Mouse (Mus musculus): ENCODE measurements around the gene Traf4. TPM values are rescaled to one million over a fixed set of nuclear protein-coding genes. Genes with fewer than 3 reads are reported as not detected.
"Not testable (repeated sequence)": the region's sequence is repeated elsewhere in the genome, so short reads cannot be mapped to it uniquely, and the experiment has no call there.

Gene Traf4
- polyA plus RNA-seq, 1 experiment from 2014 or later: 28.6 TPM

DNA sequence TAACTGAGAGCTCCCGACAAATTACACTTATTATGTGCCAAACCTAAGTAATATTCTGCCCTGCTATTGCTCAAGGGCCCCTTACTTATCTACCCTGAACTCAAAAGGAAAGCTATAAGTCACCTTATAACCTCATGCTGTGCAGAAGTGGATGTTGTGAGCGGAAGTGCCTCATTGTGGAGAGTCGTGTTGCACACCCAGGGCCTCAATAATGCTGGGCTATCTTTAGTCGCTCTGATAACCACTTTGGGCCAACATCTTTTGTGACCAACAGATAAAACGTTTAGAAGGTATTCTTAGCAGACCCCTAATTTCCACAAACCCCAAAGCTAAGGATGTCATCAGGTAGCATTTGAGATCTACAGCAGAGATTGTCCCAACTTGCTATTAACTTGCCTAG, 24.7 kb downstream of the Traf4 start:
- ATAC-seq (ENCODE audit: low read depth): 0 out of 2 replicates have a peak, but pooled peaks have one; percentile 27
- no peak overlapping the region for H3K27ac ChIP-seq (ENCODE audit: low read length)
- H3K4me3 ChIP-seq (ENCODE audit: low read depth, low read length): no peak overlapping the region
- no peaks in the 10 kb centered on the region for H3K36me3 ChIP-seq (ENCODE audit: control insufficient read depth, insufficient read depth)
- no peaks in the 10 kb centered on the region for H3K27me3 ChIP-seq (ENCODE audit: control insufficient read depth, insufficient read depth, low read depth, low read length)
- H3K9ac ChIP-seq (ENCODE audit: low read depth, low read length): no peak overlapping the region
- no peak overlapping the region for H3K4me2 ChIP-seq (ENCODE audit: low read depth, low read length)
- peaks cover 21% of the 10 kb centered on the region for H3K4me1 ChIP-seq (ENCODE audit: control insufficient read depth, low read depth, low read length)
- WGBS (ENCODE audit: insufficient replicate concordance): 29% methylated on average over 5 of the region's 5 CpGs
- H3K9me3 ChIP-seq (replicated peaks; ENCODE audit: control insufficient read depth, low read length): no peaks in the 10 kb centered on the region

DNA sequence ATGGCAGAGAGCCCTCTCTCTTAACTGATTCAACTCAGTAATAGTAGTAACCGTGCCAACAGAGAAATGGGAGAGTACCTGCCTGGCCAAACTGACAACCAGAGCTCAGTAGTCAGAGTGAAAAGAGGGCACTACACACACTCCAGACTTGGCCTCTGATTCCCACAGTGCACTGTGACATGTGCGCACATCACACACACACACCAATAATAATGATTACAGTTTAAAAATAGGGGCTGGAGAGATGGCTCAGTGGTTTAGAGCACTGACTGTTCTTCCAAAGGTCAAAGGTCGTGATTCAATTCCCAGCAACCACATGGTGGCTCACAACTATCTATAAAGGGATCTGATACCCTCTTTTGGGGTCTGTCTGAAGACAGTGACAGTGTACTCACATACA, 27.4 kb downstream of the Traf4 start:
- H3K4me3 ChIP-seq (ENCODE audit: low read depth, low read length): no peak overlapping the region
- no peaks in the 10 kb centered on the region for H3K36me3 ChIP-seq (ENCODE audit: control insufficient read depth, insufficient read depth)
- H3K27me3 ChIP-seq (ENCODE audit: control insufficient read depth, insufficient read depth, low read depth, low read length): no peaks in the 10 kb centered on the region
- peaks cover 39% of the 10 kb centered on the region for H3K4me1 ChIP-seq (ENCODE audit: control insufficient read depth, low read depth, low read length)
- no peak for ATAC-seq (ENCODE audit: low read depth)
- 66% methylated on average over 3 of the region's 3 CpGs for WGBS (ENCODE audit: insufficient replicate concordance)
- H3K9ac ChIP-seq (ENCODE audit: low read depth, low read length): no peak overlapping the region
- H3K27ac ChIP-seq (ENCODE audit: low read length): peak overlapping the region; percentile 0; the same call in 1 of the 2 replicates
- no peaks in the 10 kb centered on the region for H3K9me3 ChIP-seq (replicated peaks; ENCODE audit: control insufficient read depth, low read length)
- no peak overlapping the region for H3K4me2 ChIP-seq (ENCODE audit: low read depth, low read length)

DNA sequence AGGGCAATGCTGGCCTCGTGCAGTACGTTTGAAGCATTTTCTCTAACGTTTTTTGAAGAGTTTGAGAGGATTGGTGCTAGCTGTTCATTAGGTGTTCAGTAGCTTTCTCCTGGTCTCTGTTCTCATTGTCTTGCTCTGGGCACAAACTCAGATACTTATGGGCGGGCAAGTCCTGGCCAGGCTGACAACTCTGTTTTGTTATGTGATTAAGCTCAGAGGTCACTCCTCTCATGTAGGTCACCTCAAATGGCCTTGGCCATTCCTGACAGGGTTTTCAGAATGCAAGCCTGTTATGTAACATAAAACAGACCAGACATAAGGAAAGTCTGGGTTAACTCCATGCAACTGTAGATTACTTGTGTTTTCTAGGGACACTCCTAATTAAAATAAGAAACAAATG, 27.8 kb downstream of the Traf4 start:
- WGBS (ENCODE audit: insufficient replicate concordance): 67% methylated on average over 4 of the region's 4 CpGs
- Histone ChIP-seq H3K27me3 (ENCODE audit: control insufficient read depth, insufficient read depth, low read depth, low read length) (no peaks in the 10 kb centered on the region), H3K36me3 (ENCODE audit: control insufficient read depth, insufficient read depth) (no peaks in the 10 kb centered on the region), H3K9ac (ENCODE audit: low read depth, low read length) (no peak overlapping the region), H3K4me2 (ENCODE audit: low read depth, low read length) (no peak overlapping the region), H3K4me1 (ENCODE audit: control insufficient read depth, low read depth, low read length) (peaks cover 42% of the 10 kb centered on the region), H3K4me3 (ENCODE audit: low read depth, low read length) (no peak overlapping the region), H3K27ac (ENCODE audit: low read length) (peak overlapping the region; percentile 0; the same call in 1 of the 2 replicates), H3K9me3 (replicated peaks; ENCODE audit: control insufficient read depth, low read length) (no peaks in the 10 kb centered on the region)
- peak; percentile 49; the same call in 1 of the 2 replicates for ATAC-seq (ENCODE audit: low read depth)

DNA sequence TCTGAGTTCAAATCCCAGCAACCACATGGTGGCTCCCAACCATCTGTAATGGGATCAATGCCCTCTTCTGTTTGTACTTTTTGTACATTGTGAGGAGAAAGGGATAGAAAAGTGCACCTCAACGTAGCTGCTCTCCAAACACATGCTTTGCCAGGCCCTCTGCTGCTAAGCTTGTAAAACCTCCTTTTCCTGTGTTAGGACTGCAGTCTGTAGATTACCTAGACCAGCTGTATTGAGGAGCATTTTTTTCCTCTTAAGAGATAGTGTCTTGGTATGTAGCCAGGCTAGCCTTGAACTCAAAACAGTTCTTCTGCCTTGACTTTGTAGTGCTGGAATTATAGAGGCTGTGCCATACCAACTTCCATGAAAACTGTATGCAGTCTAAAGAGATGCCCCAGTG, 29.3 kb downstream of the Traf4 start:
- H3K27me3 ChIP-seq (ENCODE audit: control insufficient read depth, insufficient read depth, low read depth, low read length): no peaks in the 10 kb centered on the region
- no peak for ATAC-seq (ENCODE audit: low read depth)
- no peaks in the 10 kb centered on the region for H3K36me3 ChIP-seq (ENCODE audit: control insufficient read depth, insufficient read depth)
- H3K9ac ChIP-seq (ENCODE audit: low read depth, low read length): no peak overlapping the region
- H3K27ac ChIP-seq (ENCODE audit: low read length): no peak overlapping the region
- WGBS (ENCODE audit: insufficient replicate concordance): 20% methylated on average over 1 of the region's 1 CpGs
- H3K4me3 ChIP-seq (ENCODE audit: low read depth, low read length): no peak overlapping the region
- no peaks in the 10 kb centered on the region for H3K9me3 ChIP-seq (replicated peaks; ENCODE audit: control insufficient read depth, low read length)
- H3K4me2 ChIP-seq (ENCODE audit: low read depth, low read length): no peak overlapping the region
- peaks cover 36% of the 10 kb centered on the region for H3K4me1 ChIP-seq (ENCODE audit: control insufficient read depth, low read depth, low read length)

DNA sequence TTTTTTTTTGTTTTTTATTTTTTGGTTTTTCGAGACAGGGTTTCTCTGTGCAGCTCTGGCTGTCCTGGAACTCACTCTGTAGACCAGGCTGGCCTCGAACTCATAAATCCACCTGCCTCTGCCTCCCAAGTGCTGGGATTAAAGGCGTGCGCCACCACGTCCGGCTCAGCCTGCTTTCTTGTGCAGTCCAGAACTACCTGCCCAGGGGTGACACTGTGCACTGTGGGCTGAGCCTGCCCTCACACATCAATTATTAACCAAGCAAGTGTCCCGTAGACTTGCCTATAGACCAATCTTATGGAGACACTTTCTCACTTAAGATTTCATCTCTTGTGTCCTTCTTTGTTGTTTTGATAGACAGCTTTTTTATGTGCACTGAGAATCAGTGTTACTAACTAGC, 30.1 kb downstream of the Traf4 start:
- not testable (repeated sequence) for H3K36me3 ChIP-seq (ENCODE audit: control insufficient read depth, insufficient read depth); H3K9me3 ChIP-seq (replicated peaks; ENCODE audit: control insufficient read depth, low read length); H3K27me3 ChIP-seq (ENCODE audit: control insufficient read depth, insufficient read depth, low read depth, low read length); H3K4me3 ChIP-seq (ENCODE audit: low read depth, low read length); H3K4me2 ChIP-seq (ENCODE audit: low read depth, low read length); H3K9ac ChIP-seq (ENCODE audit: low read depth, low read length); H3K27ac ChIP-seq (ENCODE audit: low read length)
- peaks cover 29% of the 10 kb centered on the region for H3K4me1 ChIP-seq (ENCODE audit: control insufficient read depth, low read depth, low read length)
- 64% methylated on average over 7 of the region's 7 CpGs for WGBS (ENCODE audit: insufficient replicate concordance)
- peak; percentile 77; the same call in 1 of the 2 replicates for ATAC-seq (ENCODE audit: low read depth)

DNA sequence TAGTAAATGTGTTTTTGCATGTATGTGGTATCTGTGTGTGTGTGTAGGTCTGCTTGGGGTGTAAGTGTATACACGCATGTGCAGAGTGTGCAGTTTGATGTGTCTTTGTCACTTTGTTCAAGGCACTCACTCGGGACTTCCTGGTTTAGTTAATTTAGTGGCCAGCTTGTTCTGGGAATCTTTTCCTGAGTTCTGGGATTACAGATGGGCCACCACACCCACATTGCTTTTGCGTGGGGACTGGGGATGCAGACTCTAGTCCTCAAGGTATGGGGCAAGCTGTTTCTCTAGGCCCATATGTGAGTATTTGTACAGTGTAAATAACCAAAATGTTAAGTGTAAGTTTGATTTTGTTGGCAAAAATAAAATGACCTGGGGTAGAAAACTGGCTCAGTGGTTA, 31.0 kb downstream of the Traf4 start:
- H3K9me3 ChIP-seq (replicated peaks; ENCODE audit: control insufficient read depth, low read length): no peaks in the 10 kb centered on the region
- 59% methylated on average over 3 of the region's 3 CpGs for WGBS (ENCODE audit: insufficient replicate concordance)
- no peaks in the 10 kb centered on the region for H3K27me3 ChIP-seq (ENCODE audit: control insufficient read depth, insufficient read depth, low read depth, low read length)
- H3K4me3 ChIP-seq (ENCODE audit: low read depth, low read length): no peak overlapping the region
- H3K27ac ChIP-seq (ENCODE audit: low read length): no peak overlapping the region
- no peak overlapping the region for H3K9ac ChIP-seq (ENCODE audit: low read depth, low read length)
- H3K4me2 ChIP-seq (ENCODE audit: low read depth, low read length): no peak overlapping the region
- no peak for ATAC-seq (ENCODE audit: low read depth)
- H3K36me3 ChIP-seq (ENCODE audit: control insufficient read depth, insufficient read depth): no peaks in the 10 kb centered on the region
- H3K4me1 ChIP-seq (ENCODE audit: control insufficient read depth, low read depth, low read length): peaks cover 27% of the 10 kb centered on the region

DNA sequence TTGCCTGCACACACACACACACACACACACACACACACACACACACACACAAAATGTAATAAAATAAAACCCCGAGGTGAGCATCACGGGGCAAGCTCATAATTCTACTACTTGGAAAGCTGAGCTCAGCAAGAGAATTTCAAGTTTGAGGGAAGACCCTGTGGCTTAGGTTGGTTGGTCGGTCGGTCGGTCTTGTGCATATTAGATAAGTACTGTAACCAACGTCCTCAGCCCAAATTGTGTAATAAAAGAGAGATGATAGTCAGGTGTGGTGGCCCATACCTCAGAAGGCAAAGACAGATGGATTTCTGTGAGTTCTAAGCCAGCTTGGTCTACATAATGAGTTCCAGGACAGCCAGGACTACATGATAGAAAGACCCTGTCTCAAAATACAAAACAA, 31.5 kb downstream of the Traf4 start:
- H3K9ac ChIP-seq (ENCODE audit: low read depth, low read length): no peak overlapping the region
- no peaks in the 10 kb centered on the region for H3K27me3 ChIP-seq (ENCODE audit: control insufficient read depth, insufficient read depth, low read depth, low read length)
- WGBS (ENCODE audit: insufficient replicate concordance): 33% methylated on average over 6 of the region's 6 CpGs
- peaks cover 28% of the 10 kb centered on the region for H3K4me1 ChIP-seq (ENCODE audit: control insufficient read depth, low read depth, low read length)
- no peak for ATAC-seq (ENCODE audit: low read depth)
- H3K27ac ChIP-seq (ENCODE audit: low read length): no peak overlapping the region
- H3K4me3 ChIP-seq (ENCODE audit: low read depth, low read length): no peak overlapping the region
- no peaks in the 10 kb centered on the region for H3K9me3 ChIP-seq (replicated peaks; ENCODE audit: control insufficient read depth, low read length)
- H3K36me3 ChIP-seq (ENCODE audit: control insufficient read depth, insufficient read depth): no peaks in the 10 kb centered on the region
- no peak overlapping the region for H3K4me2 ChIP-seq (ENCODE audit: low read depth, low read length)

DNA sequence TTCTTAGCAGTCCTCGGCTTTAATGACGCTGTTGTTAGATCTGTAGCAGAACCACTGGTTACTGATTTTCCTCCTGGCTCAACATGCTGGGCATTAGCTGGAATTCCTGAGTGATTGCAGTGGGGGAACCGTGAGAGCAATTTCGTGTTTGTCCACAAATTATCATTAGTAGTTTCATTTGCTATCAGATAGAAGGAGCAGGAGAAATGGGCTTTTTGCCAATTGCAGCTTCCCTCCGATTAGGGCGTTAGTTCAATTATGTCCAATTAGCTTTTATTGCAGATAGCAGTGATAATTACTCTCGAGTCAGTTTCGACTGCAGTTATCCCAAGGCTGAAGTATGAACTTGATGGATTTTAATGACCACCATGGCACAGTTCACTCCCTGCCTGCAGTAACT, 35.9 kb downstream of the Traf4 start:
- no peak for ATAC-seq (ENCODE audit: low read depth)
- 49% methylated on average over 8 of the region's 8 CpGs for WGBS (ENCODE audit: insufficient replicate concordance)

DNA sequence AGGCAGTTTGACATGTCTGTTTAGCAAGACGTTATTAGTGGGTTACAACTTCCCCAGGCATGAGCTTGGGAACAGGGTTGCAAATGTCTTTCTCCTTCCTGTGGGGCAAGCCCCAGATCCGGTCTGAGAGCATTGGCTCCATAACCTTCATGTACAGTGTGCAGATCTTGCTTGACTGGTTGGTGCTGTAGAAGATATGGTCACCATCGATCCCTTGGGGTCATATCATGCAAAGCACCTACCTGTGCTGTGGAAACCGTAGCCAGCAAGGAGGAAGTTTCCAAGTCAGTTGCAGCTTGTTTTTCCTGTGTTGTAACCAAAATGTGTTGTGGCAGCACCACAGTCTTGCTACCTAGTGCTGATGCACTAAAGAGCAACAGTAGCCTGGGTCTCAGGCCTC, 38.6 kb downstream of the Traf4 start:
- 31% methylated on average over 4 of the region's 4 CpGs for WGBS (ENCODE audit: insufficient replicate concordance)
- no peak overlapping the region for H3K27ac ChIP-seq (ENCODE audit: low read length)
- peaks cover 34% of the 10 kb centered on the region for H3K4me1 ChIP-seq (ENCODE audit: control insufficient read depth, low read depth, low read length)
- no peak overlapping the region for H3K9ac ChIP-seq (ENCODE audit: low read depth, low read length)
- H3K9me3 ChIP-seq (replicated peaks; ENCODE audit: control insufficient read depth, low read length): no peaks in the 10 kb centered on the region
- H3K36me3 ChIP-seq (ENCODE audit: control insufficient read depth, insufficient read depth): no peaks in the 10 kb centered on the region
- H3K4me3 ChIP-seq (ENCODE audit: low read depth, low read length): no peak overlapping the region
- H3K4me2 ChIP-seq (ENCODE audit: low read depth, low read length): no peak overlapping the region
- H3K27me3 ChIP-seq (ENCODE audit: control insufficient read depth, insufficient read depth, low read depth, low read length): no peaks in the 10 kb centered on the region
- ATAC-seq (ENCODE audit: low read depth): peak; percentile 41; the same call in 1 of the 2 replicates

More for the DNA sequence above, 35.9 kb downstream of the Traf4 start:
- H3K4me2 ChIP-seq (ENCODE audit: low read depth, low read length): no peak overlapping the region
- H3K4me1 ChIP-seq (ENCODE audit: control insufficient read depth, low read depth, low read length): peaks cover 39% of the 10 kb centered on the region
- H3K4me3 ChIP-seq (ENCODE audit: low read depth, low read length): no peak overlapping the region
- no peak overlapping the region for H3K27ac ChIP-seq (ENCODE audit: low read length)
- H3K9me3 ChIP-seq (replicated peaks; ENCODE audit: control insufficient read depth, low read length): no peaks in the 10 kb centered on the region
- no peak overlapping the region for H3K9ac ChIP-seq (ENCODE audit: low read depth, low read length)
- no peaks in the 10 kb centered on the region for H3K27me3 ChIP-seq (ENCODE audit: control insufficient read depth, insufficient read depth, low read depth, low read length)
- no peaks in the 10 kb centered on the region for H3K36me3 ChIP-seq (ENCODE audit: control insufficient read depth, insufficient read depth)
